Mouse (Mus musculus) forebrain, embryonic 14.5 days (tissue): ENCODE results near the gene Scgb1b27. TPM values are rescaled to one million over a fixed set of nuclear protein-coding genes. Genes with fewer than 3 reads are reported as not detected.
"Not testable (repeated sequence)": the region's sequence is repeated elsewhere in the genome, so short reads cannot be mapped to it uniquely, and the experiment has no call there.

Source experiments
- ATAC-seq: fragments of 200-750 bp; cut with Nextera tagmentation; 2 replicates; pipeline ENCODE4 v1.8.0; 2017; ENCODE audit warnings: mild to moderate bottlenecking, moderate library complexity
- DNase-seq: peaks from one replicate; pipeline ENCODE4 v3.0.0-alpha.2; 2015; ENCODE audit warnings: low spot score
- H3K27ac ChIP-seq: fragments of 300-500 bp; sonication (generic); 2 replicates; pipeline ENCODE4 v1.5.1; 2014; ENCODE audit warnings: low read depth, mild to moderate bottlenecking, control low read depth, low read length, moderate library complexity
- H3K27me3 ChIP-seq: fragments of 300-500 bp; sonication (generic); replicated peaks from 2 replicates; pipeline ENCODE4 v1.6.1; 2014; ENCODE audit warnings: low read length, control low read depth, mixed read lengths; ENCODE audit not compliant: control insufficient read depth, insufficient read depth
- H3K36me3 ChIP-seq: fragments of 300-500 bp; sonication (generic); 2 replicates; pipeline ENCODE4 v1.6.1; 2014; ENCODE audit warnings: low read length, control low read depth; ENCODE audit not compliant: control insufficient read depth, insufficient read depth
- H3K4me1 ChIP-seq: fragments of 300-500 bp; sonication (generic); 2 replicates; pipeline ENCODE4 v1.6.1; 2014; ENCODE audit warnings: antibody characterized with exemption, low read length, control low read depth; ENCODE audit not compliant: control insufficient read depth, insufficient read depth
- H3K4me2 ChIP-seq: fragments of 300-500 bp; sonication (generic); 2 replicates; pipeline ENCODE4 v1.6.1; 2014; ENCODE audit warnings: mild to moderate bottlenecking, control low read depth, low read length
- H3K4me3 ChIP-seq: fragments of 300-500 bp; sonication (generic); 2 replicates; pipeline ENCODE4 v1.5.1; 2014; ENCODE audit warnings: low read depth, low read length, control low read depth
- H3K9ac ChIP-seq: fragments of 300-500 bp; sonication (generic); 2 replicates; pipeline ENCODE4 v1.6.1; 2014; ENCODE audit warnings: mild to moderate bottlenecking, low read length, control low read depth, moderate library complexity
- H3K9me3 ChIP-seq: fragments of 300-500 bp; sonication (generic); replicated peaks from 2 replicates; pipeline ENCODE4 v1.6.1; 2016; ENCODE audit warnings: low read length, control low read depth, mixed read lengths; ENCODE audit not compliant: control insufficient read depth
- WGBS: fragments of 180-500 bp; shearing (Covaris S2); extraction: QIAGEN DNeasy Blood & Tissue Kit; methylation state at CpG from one replicate; pipeline ENCODE4 v1.1.7; 2014; 5-methylcytosine and 5-hydroxymethylcytosine counted together
- polyA plus RNA-seq: library from polyadenylated mRNA; unstranded; fragments of >200 nt; fragmentation: Nextera tagmentation; extraction: Ambion mirVana; gene quantifications from 2 replicates; pipeline ENCODE4 v1.2.1, GENCODE M21; 2014

Scgb1b27 gene
- not detected in 2 replicates for polyA plus RNA-seq

DNA sequence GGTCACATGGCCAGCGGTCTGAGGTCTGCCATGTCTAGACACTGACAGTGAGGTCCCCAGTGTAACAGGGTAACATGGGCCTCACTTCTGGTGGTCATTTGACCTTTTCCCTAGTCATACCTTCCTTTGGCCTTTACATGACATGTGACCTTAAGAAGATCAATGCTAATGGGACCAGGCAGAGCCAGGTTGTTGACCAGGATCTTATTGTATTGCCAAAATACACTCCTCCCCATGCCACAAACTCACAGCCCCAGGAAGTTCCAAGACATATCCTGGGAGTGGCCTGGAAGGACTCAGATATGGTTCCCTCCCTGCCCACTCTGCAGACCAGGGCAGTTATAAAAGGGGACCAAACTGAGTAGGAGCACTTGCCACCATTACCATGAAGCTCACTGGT is at the start of gene Scgb1b27:
Gene Scgb1b27, plus strand, starts transcription at position 301 of the 400 bp plus-strand sequence.
- not testable (repeated sequence) for H3K9ac ChIP-seq, H3K27ac ChIP-seq, H3K4me2 ChIP-seq, ATAC-seq, H3K4me1 ChIP-seq, H3K36me3 ChIP-seq, DNase-seq, H3K4me3 ChIP-seq, H3K27me3 ChIP-seq, H3K9me3 ChIP-seq
- 100% methylated on average over 1 of the region's 1 CpGs for WGBS

GRCm38 (mm10) chr7:33982281-33982680 is 39.0 kb upstream of the Scgb1b27 start:
- H3K9me3 ChIP-seq, H3K27ac ChIP-seq, H3K27me3 ChIP-seq, DNase-seq, H3K4me1 ChIP-seq, H3K4me3 ChIP-seq, H3K36me3 ChIP-seq, H3K9ac ChIP-seq, ATAC-seq, H3K4me2 ChIP-seq: not testable (repeated sequence)
- 26% methylated on average over 8 of the region's 9 CpGs for WGBS

DNA sequence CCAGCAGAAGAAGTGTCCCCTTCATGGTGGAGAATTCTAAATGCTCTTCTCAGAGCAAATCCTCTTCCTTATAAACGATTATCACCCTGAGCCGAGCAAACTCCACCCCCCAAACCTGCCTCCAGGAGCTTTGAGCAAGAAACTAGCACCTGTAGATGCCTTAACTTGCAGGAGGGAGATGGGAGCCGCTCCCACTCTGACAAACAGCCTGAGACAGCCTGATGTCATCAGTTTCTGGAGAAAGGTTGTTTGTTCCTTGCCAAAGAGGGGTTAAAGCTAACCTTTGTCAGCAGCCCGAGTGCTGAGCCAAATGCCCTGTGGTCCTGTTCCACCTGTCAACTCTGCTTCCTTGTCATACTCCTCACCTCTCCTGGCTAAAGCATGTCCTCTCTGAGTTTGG is 7.4 kb upstream of the Scgb1b27 start, which contains the start of gene Scgb2b27:
Gene Scgb2b27, minus strand, starts transcription at position 101 of the 400 bp plus-strand sequence.
- no peaks in the 10 kb centered on the region for H3K36me3 ChIP-seq
- peaks cover 13% of the 10 kb centered on the region for H3K9me3 ChIP-seq
- H3K27ac ChIP-seq = no peak within 1 kb of the TSS
- no peaks in the 10 kb centered on the region for H3K4me1 ChIP-seq
- H3K4me2 ChIP-seq = no peak within 1 kb of the TSS
- no peak within 1 kb of the TSS for H3K4me3 ChIP-seq
- H3K9ac ChIP-seq = no peak within 1 kb of the TSS
- H3K27me3 ChIP-seq = no peaks in the 10 kb centered on the region
- WGBS = 73% methylated on average over 4 of the region's 4 CpGs
- ATAC-seq (no peak), DNase-seq (no peak)

- Histone ChIP-seq H3K27ac (no peak overlapping the region), H3K27me3 (no peaks in the 10 kb centered on the region), H3K4me2 (no peak overlapping the region), H3K36me3 (no peaks in the 10 kb centered on the region), H3K4me3 (no peak overlapping the region), H3K9ac (no peak overlapping the region), H3K9me3 (peaks cover 7% of the 10 kb centered on the region; the same call in 1 of the 2 replicates), H3K4me1 (no peaks in the 10 kb centered on the region)
- 84% methylated on average over 4 of the region's 4 CpGs for WGBS
- DNase-seq = no peak
- ATAC-seq = no peak
Observed at GRCm38 (mm10) chr7:34025641-34026040, 4.4 kb downstream of the Scgb1b27 start.

DNA sequence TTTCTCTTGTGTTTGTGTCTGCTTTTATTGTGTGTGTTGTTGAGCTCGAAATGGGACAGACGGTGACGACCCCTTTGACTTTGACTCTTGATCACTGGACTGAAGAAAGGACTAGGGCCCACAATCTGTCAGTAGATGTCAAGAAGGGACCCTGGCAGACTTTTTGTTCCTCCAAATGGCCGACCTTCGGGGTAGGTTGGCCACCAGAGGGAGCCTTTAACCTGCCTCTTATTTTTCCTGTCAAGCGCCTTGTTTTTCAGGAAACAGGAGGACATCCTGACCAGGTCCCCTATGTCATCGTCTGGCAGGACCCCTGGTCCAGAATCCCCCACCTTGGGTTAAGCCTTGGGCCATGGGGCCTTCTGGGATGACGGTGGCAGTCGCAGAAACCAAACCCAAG is 5.9 kb downstream of the Scgb1b27 start:
- H3K4me1 ChIP-seq, DNase-seq, H3K36me3 ChIP-seq, H3K4me3 ChIP-seq, H3K27me3 ChIP-seq, H3K4me2 ChIP-seq, H3K9ac ChIP-seq, H3K27ac ChIP-seq, ATAC-seq, H3K9me3 ChIP-seq: not testable (repeated sequence)
- 80% methylated on average over 9 of the region's 9 CpGs for WGBS

DNA sequence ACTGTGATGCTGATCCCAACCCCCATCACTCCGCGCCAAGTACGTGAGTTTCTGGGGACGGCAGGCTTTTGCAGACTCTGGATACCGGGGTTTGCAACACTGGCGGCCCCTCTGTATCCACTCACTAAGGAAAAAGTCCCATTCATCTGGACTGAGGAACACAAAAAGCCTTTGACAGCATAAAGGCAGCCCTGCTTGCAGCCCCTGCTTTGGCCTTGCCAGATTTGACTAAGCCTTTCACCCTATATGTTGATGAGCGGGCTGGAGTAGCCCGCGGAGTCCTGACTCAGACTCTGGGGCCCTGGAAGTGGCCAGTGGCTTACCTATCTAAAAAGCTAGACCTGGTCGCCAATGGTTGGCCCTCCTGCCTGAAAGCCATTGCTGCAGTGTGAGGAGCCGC is 8.7 kb downstream of the Scgb1b27 start:
- 95% methylated on average over 11 of the region's 11 CpGs for WGBS

DNA sequence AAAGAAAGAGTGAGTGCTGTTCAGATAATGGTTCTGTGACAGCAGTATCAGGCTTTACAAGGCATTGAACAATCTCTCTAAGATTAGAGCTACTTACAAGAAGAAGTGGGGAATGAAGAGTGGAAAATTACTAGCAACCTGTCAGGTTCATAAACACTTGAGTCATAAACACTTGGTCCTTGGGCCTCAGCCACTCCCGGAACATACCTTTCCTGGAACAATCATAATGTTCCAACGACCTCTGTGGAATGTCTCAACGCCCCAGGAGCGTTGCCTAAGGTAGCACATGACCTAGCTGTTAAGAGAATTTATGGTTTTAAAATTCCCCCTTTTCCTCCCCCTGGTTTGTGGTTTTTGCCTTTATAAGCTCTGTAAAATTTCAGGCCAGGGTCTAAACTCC is 13.3 kb downstream of the Scgb1b27 start:
- H3K4me2 ChIP-seq, H3K36me3 ChIP-seq, H3K4me3 ChIP-seq, H3K9ac ChIP-seq, H3K4me1 ChIP-seq, H3K27ac ChIP-seq, H3K9me3 ChIP-seq, DNase-seq, ATAC-seq, H3K27me3 ChIP-seq: not testable (repeated sequence)
- 83% methylated on average over 2 of the region's 4 CpGs for WGBS

More for the DNA sequence above, 8.7 kb downstream of the Scgb1b27 start:
- H3K4me2 ChIP-seq = no peak overlapping the region
- no peaks in the 10 kb centered on the region for H3K4me1 ChIP-seq
- H3K27ac ChIP-seq = no peak overlapping the region
- DNase-seq (no peak), ATAC-seq (no peak)
- no peaks in the 10 kb centered on the region for H3K27me3 ChIP-seq
- H3K9ac ChIP-seq = no peak overlapping the region
- 0 out of 2 replicates have a peak, but pooled peaks cover 6% of the 10 kb centered on the region for H3K9me3 ChIP-seq
- no peaks in the 10 kb centered on the region for H3K36me3 ChIP-seq
- H3K4me3 ChIP-seq = no peak overlapping the region

- not testable (repeated sequence) for H3K4me2 ChIP-seq, H3K9me3 ChIP-seq, H3K27me3 ChIP-seq, ATAC-seq, H3K4me1 ChIP-seq, H3K9ac ChIP-seq, H3K36me3 ChIP-seq, H3K27ac ChIP-seq, H3K4me3 ChIP-seq, DNase-seq
- 88% methylated on average over 11 of the region's 11 CpGs for WGBS
Observed at GRCm38 (mm10) chr7:34036076-34036815, 15.0 kb downstream of the Scgb1b27 start.

GRCm38 (mm10) chr7:34068132-34068531 is 46.8 kb downstream of the Scgb1b27 start:
- H3K27me3 ChIP-seq, H3K27ac ChIP-seq, ATAC-seq, H3K9me3 ChIP-seq, H3K4me1 ChIP-seq, DNase-seq, H3K4me3 ChIP-seq, H3K4me2 ChIP-seq, H3K9ac ChIP-seq, H3K36me3 ChIP-seq: not testable (repeated sequence)
- 72% methylated on average over 5 of the region's 5 CpGs for WGBS
